Mouse (Mus musculus): ENCODE measurements around the gene Btla. TPM values are rescaled to one million over a fixed set of nuclear protein-coding genes. Genes with fewer than 3 reads are reported as not detected.

Gene Btla
- total RNA-seq (2018; cell fraction: chromatin; rRNA removed) = 1 to 10 TPM in 1 of 26 experiments, under 1 TPM in 4, not detected in 21; 0.16 to 1.7 (median 0.36) TPM
- total RNA-seq (2018; cell fraction: cytosol; rRNA removed) = under 1 TPM in 25 of 26 experiments, not detected in 1; 0.03 to 0.66 (median 0.22) TPM
- total RNA-seq (2018; cell fraction: nucleus; rRNA removed) = 1 to 10 TPM in 10 of 26 experiments, under 1 TPM in 15, not detected in 1; 0.20 to 3.8 (median 0.88) TPM
- polyA plus RNA-seq (2018) = 0.07 to 0.55 TPM (median 0.12 TPM) in 3 replicates

- Histone ChIP-seq H3K36me3 (ENCODE audit: inconsistent target) (no peaks in the 10 kb centered on the region), H3K79me2 (ENCODE audit: inconsistent target) (no peaks in the 10 kb centered on the region), H3K27ac (no peak within 1 kb of the TSS), H3K4me3 (ENCODE audit: inconsistent target) (no peak within 1 kb of the TSS)
- WGBS (ENCODE audit: missing documents) = 15% methylated on average over 10 of the region's 10 CpGs
These were observed at the start of gene Btla for GRCm38 (mm10) chr16:45223648-45224388. Btla (plus strand) TSS chr16:45224315.

GRCm38 (mm10) chr16:45178552-45178951 is 45.6 kb upstream of the Btla start:
- no peak overlapping the region for H3K27ac ChIP-seq
- no peak overlapping the region for H3K4me3 ChIP-seq (ENCODE audit: inconsistent target)
- H3K36me3 ChIP-seq (ENCODE audit: inconsistent target) = peaks cover 38% of the 10 kb centered on the region; the same call in 1 of the 2 replicates
- peaks cover 47% of the 10 kb centered on the region for H3K79me2 ChIP-seq (ENCODE audit: inconsistent target)
- WGBS (ENCODE audit: missing documents) = 100% methylated on average over 2 of the region's 2 CpGs

GRCm38 (mm10) chr16:45181824-45182223 is 42.3 kb upstream of the Btla start:
- H3K79me2 ChIP-seq (ENCODE audit: inconsistent target) = peaks cover 22% of the 10 kb centered on the region
- peaks cover 59% of the 10 kb centered on the region for H3K36me3 ChIP-seq (ENCODE audit: inconsistent target)
- WGBS (ENCODE audit: missing documents) = 85% methylated on average over 5 of the region's 5 CpGs
- H3K27ac ChIP-seq = no peak overlapping the region
- H3K4me3 ChIP-seq (ENCODE audit: inconsistent target) = no peak overlapping the region

- no peak overlapping the region for H3K4me3 ChIP-seq (ENCODE audit: inconsistent target)
- 0% methylated on average over 1 of the region's 1 CpGs for WGBS (ENCODE audit: missing documents)
- no peaks in the 10 kb centered on the region for H3K79me2 ChIP-seq (ENCODE audit: inconsistent target)
- H3K36me3 ChIP-seq (ENCODE audit: inconsistent target) = peaks cover 24% of the 10 kb centered on the region
- no peak overlapping the region for H3K27ac ChIP-seq
These were observed 31.5 kb upstream of the Btla start for GRCm38 (mm10) chr16:45192613-45193012.

GRCm38 (mm10) chr16:45196816-45197215 is 27.3 kb upstream of the Btla start:
- no peaks in the 10 kb centered on the region for H3K36me3 ChIP-seq (ENCODE audit: inconsistent target)
- 42% methylated on average over 6 of the region's 6 CpGs for WGBS (ENCODE audit: missing documents)

GRCm38 (mm10) chr16:45201395-45201794 is 22.7 kb upstream of the Btla start:
- Histone ChIP-seq H3K36me3 (ENCODE audit: inconsistent target) (no peaks in the 10 kb centered on the region), H3K79me2 (ENCODE audit: inconsistent target) (no peaks in the 10 kb centered on the region), H3K27ac (no peak overlapping the region), H3K4me3 (ENCODE audit: inconsistent target) (no peak overlapping the region)
- WGBS (ENCODE audit: missing documents) = 50% methylated on average over 2 of the region's 2 CpGs

More at GRCm38 (mm10) chr16:45196816-45197215, 27.3 kb upstream of the Btla start:
- Histone ChIP-seq H3K27ac (no peak overlapping the region), H3K4me3 (ENCODE audit: inconsistent target) (no peak overlapping the region), H3K79me2 (ENCODE audit: inconsistent target) (no peaks in the 10 kb centered on the region)

- 40% methylated on average over 4 of the region's 4 CpGs for WGBS (ENCODE audit: missing documents)
- Histone ChIP-seq H3K79me2 (ENCODE audit: inconsistent target) (no peaks in the 10 kb centered on the region), H3K27ac (no peak overlapping the region), H3K4me3 (ENCODE audit: inconsistent target) (no peak overlapping the region), H3K36me3 (ENCODE audit: inconsistent target) (no peaks in the 10 kb centered on the region)
These were observed 19.7 kb upstream of the Btla start for GRCm38 (mm10) chr16:45204438-45204837.

- H3K4me3 ChIP-seq (ENCODE audit: inconsistent target) = no peak overlapping the region
- 32% methylated on average over 10 of the region's 12 CpGs for WGBS (ENCODE audit: missing documents)
- H3K27ac ChIP-seq = no peak overlapping the region
- no peaks in the 10 kb centered on the region for H3K36me3 ChIP-seq (ENCODE audit: inconsistent target)
- H3K79me2 ChIP-seq (ENCODE audit: inconsistent target) = no peaks in the 10 kb centered on the region
These were observed 19.1 kb upstream of the Btla start for GRCm38 (mm10) chr16:45204859-45205670.

- 100% methylated on average over 1 of the region's 2 CpGs for WGBS (ENCODE audit: missing documents)
- no peaks in the 10 kb centered on the region for H3K36me3 ChIP-seq (ENCODE audit: inconsistent target)
These were observed 2.1 kb upstream of the Btla start for GRCm38 (mm10) chr16:45222016-45222415.

GRCm38 (mm10) chr16:45222771-45223170 is 1.3 kb upstream of the Btla start:
- H3K4me3 ChIP-seq (ENCODE audit: inconsistent target) = no peak overlapping the region
- no peaks in the 10 kb centered on the region for H3K36me3 ChIP-seq (ENCODE audit: inconsistent target)
- H3K79me2 ChIP-seq (ENCODE audit: inconsistent target) = no peaks in the 10 kb centered on the region
- no peak overlapping the region for H3K27ac ChIP-seq
- 39% methylated on average over 2 of the region's 3 CpGs for WGBS (ENCODE audit: missing documents)

More at GRCm38 (mm10) chr16:45222016-45222415, 2.1 kb upstream of the Btla start:
- H3K27ac ChIP-seq = no peak overlapping the region
- no peak overlapping the region for H3K4me3 ChIP-seq (ENCODE audit: inconsistent target)
- H3K79me2 ChIP-seq (ENCODE audit: inconsistent target) = no peaks in the 10 kb centered on the region

GRCm38 (mm10) chr16:45224431-45225008 is 405 bp downstream of the Btla start:
- 54% methylated on average over 4 of the region's 4 CpGs for WGBS (ENCODE audit: missing documents)
- Histone ChIP-seq H3K4me3 (ENCODE audit: inconsistent target) (no peak overlapping the region), H3K27ac (no peak overlapping the region), H3K36me3 (ENCODE audit: inconsistent target) (no peaks in the 10 kb centered on the region), H3K79me2 (ENCODE audit: inconsistent target) (no peaks in the 10 kb centered on the region)

- H3K79me2 ChIP-seq (ENCODE audit: inconsistent target) = no peaks in the 10 kb centered on the region
- no peak overlapping the region for H3K27ac ChIP-seq
- H3K4me3 ChIP-seq (ENCODE audit: inconsistent target) = no peak overlapping the region
- no peaks in the 10 kb centered on the region for H3K36me3 ChIP-seq (ENCODE audit: inconsistent target)
- 29% methylated on average over 1 of the region's 1 CpGs for WGBS (ENCODE audit: missing documents)
These were observed 2.9 kb downstream of the Btla start for GRCm38 (mm10) chr16:45227002-45227401.

GRCm38 (mm10) chr16:45231296-45231695 is 7.2 kb downstream of the Btla start:
- H3K27ac ChIP-seq = no peak overlapping the region
- 12% methylated on average over 1 of the region's 1 CpGs for WGBS (ENCODE audit: missing documents)
- no peak overlapping the region for H3K4me3 ChIP-seq (ENCODE audit: inconsistent target)
- no peaks in the 10 kb centered on the region for H3K36me3 ChIP-seq (ENCODE audit: inconsistent target)
- H3K79me2 ChIP-seq (ENCODE audit: inconsistent target) = no peaks in the 10 kb centered on the region

GRCm38 (mm10) chr16:45233007-45233406 is 8.9 kb downstream of the Btla start:
- H3K4me3 ChIP-seq (ENCODE audit: inconsistent target) = no peak overlapping the region
- H3K79me2 ChIP-seq (ENCODE audit: inconsistent target) = no peaks in the 10 kb centered on the region
- H3K36me3 ChIP-seq (ENCODE audit: inconsistent target) = no peaks in the 10 kb centered on the region
- 43% methylated on average over 3 of the region's 3 CpGs for WGBS (ENCODE audit: missing documents)
- no peak overlapping the region for H3K27ac ChIP-seq

All from macrophage (primary cell).